Mouse (Mus musculus): ENCODE data around the gene Rufy3. TPM values are rescaled to one million over a fixed set of nuclear protein-coding genes. Genes with fewer than 3 reads are reported as not detected.

The Rufy3 gene
- total and polyA plus RNA-seq, 2 experiments from 2014 or later: 7.3 to 12.7 TPM

GRCm38 (mm10) chr5:88565148-88566033, 551 bp downstream of the Rufy3 start:
- H3K4me3 ChIP-seq (ENCODE audit: low read depth, low read length): peak overlapping the region; percentile 78
- WGBS: under 1% methylated on average over 79 of the region's 119 CpGs
- H3K9me3 ChIP-seq (replicated peaks; ENCODE audit: control insufficient read depth, low read length): no peaks in the 10 kb centered on the region
- H3K9ac ChIP-seq (replicated peaks; ENCODE audit: low read depth, low read length): peak overlapping the region; percentile 82
- 0 out of 2 replicates have a peak, but pooled peaks cover 6% of the 10 kb centered on the region for H3K36me3 ChIP-seq (replicated peaks; ENCODE audit: control insufficient read depth, insufficient read depth, low read length)
- no peaks in the 10 kb centered on the region for H3K27me3 ChIP-seq (ENCODE audit: control insufficient read depth, insufficient read depth, low read length)
- ATAC-seq (ENCODE audit: insufficient read depth, low read depth) (peak; percentile 80), DNase-seq (ENCODE audit: low spot score) (peak; percentile 46)
- H3K27ac ChIP-seq (ENCODE audit: low read depth): peak overlapping the region; percentile 93
- TF ChIP-seq CTCF (IDR thresholded peaks at IDR 0.05; ENCODE audit: low read depth) (no peak), EP300 (IDR thresholded peaks at IDR 0.05; ENCODE audit: low read depth) (no peak)
- peak overlapping the region; percentile 82 for H3K4me2 ChIP-seq (ENCODE audit: low read depth, low read length)
- 0 out of 2 replicates have a peak, but pooled peaks cover 6% of the 10 kb centered on the region for H3K4me1 ChIP-seq (ENCODE audit: control insufficient read depth, insufficient read depth)

GRCm38 (mm10) chr5:88566034-88566841, 1.4 kb downstream of the Rufy3 start:
- H3K9me3 ChIP-seq (replicated peaks; ENCODE audit: control insufficient read depth, low read length): no peaks in the 10 kb centered on the region
- peak overlapping the region; percentile 93 for H3K27ac ChIP-seq (ENCODE audit: low read depth)
- ATAC-seq (ENCODE audit: insufficient read depth, low read depth): no peak
- WGBS: 4% methylated on average over 14 of the region's 14 CpGs
- 0 out of 2 replicates have a peak, but pooled peaks cover 6% of the 10 kb centered on the region for H3K4me1 ChIP-seq (ENCODE audit: control insufficient read depth, insufficient read depth)
- 0 out of 2 replicates have a peak, but pooled peaks cover 12% of the 10 kb centered on the region for H3K36me3 ChIP-seq (replicated peaks; ENCODE audit: control insufficient read depth, insufficient read depth, low read length)
- peak overlapping the region; percentile 78 for H3K4me3 ChIP-seq (ENCODE audit: low read depth, low read length)
- peak overlapping the region; percentile 82 for H3K4me2 ChIP-seq (ENCODE audit: low read depth, low read length)
- no peaks in the 10 kb centered on the region for H3K27me3 ChIP-seq (ENCODE audit: control insufficient read depth, insufficient read depth, low read length)
- no peak for TF ChIP-seq EP300 (IDR thresholded peaks at IDR 0.05; ENCODE audit: low read depth)
- no peak for TF ChIP-seq CTCF (IDR thresholded peaks at IDR 0.05; ENCODE audit: low read depth)
- H3K9ac ChIP-seq (replicated peaks; ENCODE audit: low read depth, low read length): peak overlapping the region; percentile 82
- peak; percentile 56 for DNase-seq (ENCODE audit: low spot score)

- Histone ChIP-seq H3K27me3 (ENCODE audit: control insufficient read depth, insufficient read depth, low read length) (no peaks in the 10 kb centered on the region), H3K27ac (ENCODE audit: low read depth) (no peak overlapping the region), H3K9ac (replicated peaks; ENCODE audit: low read depth, low read length) (no peak overlapping the region), H3K4me3 (ENCODE audit: low read depth, low read length) (no peak overlapping the region), H3K4me2 (ENCODE audit: low read depth, low read length) (no peak overlapping the region), H3K9me3 (replicated peaks; ENCODE audit: control insufficient read depth, low read length) (no peaks in the 10 kb centered on the region), H3K36me3 (replicated peaks; ENCODE audit: control insufficient read depth, insufficient read depth, low read length) (0 out of 2 replicates have a peak, but pooled peaks cover 12% of the 10 kb centered on the region), H3K4me1 (ENCODE audit: control insufficient read depth, insufficient read depth) (0 out of 2 replicates have a peak, but pooled peaks cover 6% of the 10 kb centered on the region)
- no peak for DNase-seq (ENCODE audit: low spot score)
- 78% methylated on average over 3 of the region's 3 CpGs for WGBS
- TF ChIP-seq CTCF (IDR thresholded peaks at IDR 0.05; ENCODE audit: low read depth): no peak
- no peak for TF ChIP-seq EP300 (IDR thresholded peaks at IDR 0.05; ENCODE audit: low read depth)
- no peak for ATAC-seq (ENCODE audit: insufficient read depth, low read depth)
Measured at GRCm38 (mm10) chr5:88569541-88569940, 4.7 kb downstream of the Rufy3 start.

GRCm38 (mm10) chr5:88574829-88575228, 10.0 kb downstream of the Rufy3 start:
- Histone ChIP-seq H3K4me2 (ENCODE audit: low read depth, low read length) (no peak overlapping the region), H3K9ac (replicated peaks; ENCODE audit: low read depth, low read length) (no peak overlapping the region), H3K36me3 (replicated peaks; ENCODE audit: control insufficient read depth, insufficient read depth, low read length) (0 out of 2 replicates have a peak, but pooled peaks cover 8% of the 10 kb centered on the region), H3K4me3 (ENCODE audit: low read depth, low read length) (no peak overlapping the region), H3K27ac (ENCODE audit: low read depth) (no peak overlapping the region), H3K27me3 (ENCODE audit: control insufficient read depth, insufficient read depth, low read length) (no peaks in the 10 kb centered on the region), H3K9me3 (replicated peaks; ENCODE audit: control insufficient read depth, low read length) (no peaks in the 10 kb centered on the region), H3K4me1 (ENCODE audit: control insufficient read depth, insufficient read depth) (no peaks in the 10 kb centered on the region)
- no peak for DNase-seq (ENCODE audit: low spot score)
- 85% methylated on average over 3 of the region's 3 CpGs for WGBS
- no peak for TF ChIP-seq EP300 (IDR thresholded peaks at IDR 0.05; ENCODE audit: low read depth)
- TF ChIP-seq CTCF (IDR thresholded peaks at IDR 0.05; ENCODE audit: low read depth): no peak
- ATAC-seq (ENCODE audit: insufficient read depth, low read depth): no peak
